Mouse (Mus musculus) urinary bladder, postnatal 4 days (tissue): ENCODE data around the gene Noc3l.

Source experiments
- DNase-seq, 2 experiments: peaks; one replicate each; pipeline ENCODE4 v3.0.0; 2021 to 2022; ENCODE audit warnings: low spot score in 2 of 2

Gene Noc3l

GRCm38 (mm10) chr19:38758685-38759472, 60.2 kb downstream of the Noc3l start:
- DNase-seq, result no peak

DNA sequence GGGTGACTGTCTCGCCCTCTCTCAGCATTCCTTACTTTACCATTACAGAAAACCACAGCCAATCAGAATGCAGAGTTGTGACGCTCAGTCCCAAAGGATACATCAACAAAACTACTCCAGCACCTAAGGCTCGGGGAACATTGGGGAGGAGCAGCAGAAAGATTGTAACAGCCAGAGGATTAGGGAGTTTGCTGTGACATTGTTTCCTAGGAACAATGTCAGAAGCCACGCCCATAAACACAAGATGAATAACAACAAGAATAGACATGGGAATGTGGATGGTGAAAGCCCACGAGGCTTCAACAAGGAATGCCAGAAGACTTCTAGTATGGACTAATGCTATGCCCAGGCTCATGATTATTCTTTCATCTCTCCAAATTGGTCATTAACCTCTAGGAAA, 61.0 kb downstream of the Noc3l start:
- no peak for DNase-seq

GRCm38 (mm10) chr19:38757161-38757560, 61.9 kb downstream of the Noc3l start:
- DNase-seq, result no peak

- DNase-seq, result no peak
These were observed 68.8 kb downstream of the Noc3l start for GRCm38 (mm10) chr19:38750192-38750591.

- no peak for DNase-seq
These were observed 72.5 kb downstream of the Noc3l start for GRCm38 (mm10) chr19:38746492-38747014.

GRCm38 (mm10) chr19:38745810-38746491, 73.1 kb downstream of the Noc3l start:
- no peak for DNase-seq

DNA sequence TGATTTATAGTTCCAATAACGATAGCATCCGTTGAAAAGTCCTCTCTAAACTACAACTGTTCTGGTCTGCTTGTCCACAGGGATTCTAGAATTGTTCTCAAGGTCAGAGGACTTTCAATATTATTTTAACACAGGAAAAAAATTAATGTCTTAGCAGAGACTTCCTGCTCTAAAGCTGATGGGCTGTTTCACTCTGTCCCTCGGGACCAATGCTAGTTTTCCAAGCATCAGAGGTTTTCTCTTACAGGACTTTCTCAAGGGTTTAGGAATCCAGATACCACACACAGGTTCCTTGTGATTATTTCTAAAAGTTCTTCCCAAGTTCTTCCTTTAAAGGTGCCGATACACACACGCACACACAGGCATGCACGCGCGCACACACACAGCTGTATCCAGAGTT, 74.5 kb downstream of the Noc3l start:
- no peak for DNase-seq
